Mouse (Mus musculus) embryonic facial prominence, embryonic 15.5 days (tissue): ENCODE data around the gene Arfrp1. TPM values are rescaled to one million over a fixed set of nuclear protein-coding genes. Genes with fewer than 3 reads are reported as not detected.

Experiments used
- ATAC-seq: fragments of 200-750 bp; cut with Nextera tagmentation; 2 replicates; pipeline ENCODE4 v1.8.0; 2017; ENCODE audit warnings: low read depth, moderate TSS enrichment; ENCODE audit not compliant: insufficient number of reproducible peaks, low FRiP score, low TSS enrichment
- H3K27ac ChIP-seq: fragments of 300-500 bp; sonication (generic); replicated peaks from 2 replicates; pipeline ENCODE4 v1.5.1; 2015; ENCODE audit warnings: mild to moderate bottlenecking, inconsistent platforms
- H3K27me3 ChIP-seq: fragments of 300-500 bp; sonication (generic); 2 replicates; pipeline ENCODE4 v1.6.1; 2015; ENCODE audit warnings: inconsistent platforms
- H3K36me3 ChIP-seq: fragments of 300-500 bp; sonication (generic); 2 replicates; pipeline ENCODE4 v1.6.1; 2015; ENCODE audit warnings: mild to moderate bottlenecking, inconsistent platforms
- H3K4me1 ChIP-seq: fragments of 300-500 bp; sonication (generic); 2 replicates; pipeline ENCODE4 v1.6.1; 2015; ENCODE audit warnings: inconsistent platforms
- H3K4me2 ChIP-seq: fragments of 300-500 bp; sonication (generic); replicated peaks from 2 replicates; pipeline ENCODE4 v1.6.1; 2015; ENCODE audit warnings: mild to moderate bottlenecking, inconsistent platforms
- H3K4me3 ChIP-seq: fragments of 300-500 bp; sonication (generic); replicated peaks from 2 replicates; pipeline ENCODE4 v1.5.1; 2015; ENCODE audit warnings: mild to moderate bottlenecking, inconsistent platforms
- H3K9ac ChIP-seq: fragments of 300-500 bp; sonication (generic); 2 replicates; pipeline ENCODE4 v1.6.1; 2015; ENCODE audit warnings: inconsistent platforms
- H3K9me3 ChIP-seq: fragments of 300-500 bp; sonication (generic); replicated peaks from 2 replicates; pipeline ENCODE4 v1.6.1; 2016; ENCODE audit warnings: inconsistent platforms
- WGBS: fragments of 180-500 bp; shearing (Covaris S2); methylation state at CpG from one replicate; pipeline ENCODE4 v1.1.7; 2015; 5-methylcytosine and 5-hydroxymethylcytosine counted together
- polyA plus RNA-seq: library from polyadenylated mRNA; unstranded; fragments of >200 nt; fragmentation: Nextera tagmentation; extraction: Ambion mirVana; gene quantifications from 2 replicates; pipeline ENCODE4 v1.2.1, GENCODE M21; 2015

The Arfrp1 gene
- polyA plus RNA-seq, 1 experiment from 2014 or later = 65.3 TPM

GRCm38 (mm10) chr2:181375787-181376186, 10.6 kb upstream of the Arfrp1 start:
- ATAC-seq = no peak
- 92% methylated on average over 2 of the region's 2 CpGs for WGBS

GRCm38 (mm10) chr2:181370001-181370400, 4.8 kb upstream of the Arfrp1 start:
- Histone ChIP-seq H3K4me2 (no peak overlapping the region), H3K9ac (no peak overlapping the region), H3K27me3 (no peaks in the 10 kb centered on the region), H3K9me3 (no peaks in the 10 kb centered on the region), H3K27ac (no peak overlapping the region), H3K4me3 (no peak overlapping the region), H3K4me1 (peaks cover 22% of the 10 kb centered on the region), H3K36me3 (peaks cover 22% of the 10 kb centered on the region)
- no peak for ATAC-seq
- 96% methylated on average over 5 of the region's 5 CpGs for WGBS

More at GRCm38 (mm10) chr2:181375787-181376186, 10.6 kb upstream of the Arfrp1 start:
- Histone ChIP-seq H3K9ac (no peak overlapping the region), H3K36me3 (peaks cover 32% of the 10 kb centered on the region), H3K4me1 (no peaks in the 10 kb centered on the region), H3K9me3 (no peaks in the 10 kb centered on the region), H3K27me3 (no peaks in the 10 kb centered on the region), H3K27ac (no peak overlapping the region), H3K4me3 (no peak overlapping the region), H3K4me2 (no peak overlapping the region)

GRCm38 (mm10) chr2:181365655-181366075, 461 bp upstream of the Arfrp1 start:
- 0% methylated on average over 20 of the region's 20 CpGs for WGBS
- Histone ChIP-seq H3K36me3 (peaks cover 35% of the 10 kb centered on the region), H3K27me3 (no peaks in the 10 kb centered on the region), H3K9me3 (no peaks in the 10 kb centered on the region), H3K4me2 (peak overlapping the region; percentile 84), H3K27ac (peak overlapping the region; percentile 93), H3K4me3 (peak overlapping the region; percentile 90), H3K4me1 (peaks cover 33% of the 10 kb centered on the region), H3K9ac (peak overlapping the region; percentile 91)
- peak; percentile 65 for ATAC-seq

- Histone ChIP-seq H3K27me3 (no peaks in the 10 kb centered on the region), H3K4me3 (peak overlapping the region; percentile 90), H3K9me3 (no peaks in the 10 kb centered on the region), H3K9ac (peak overlapping the region; percentile 91), H3K4me2 (peak overlapping the region; percentile 84), H3K36me3 (peaks cover 36% of the 10 kb centered on the region), H3K27ac (peak overlapping the region; percentile 93; the same call in 1 of the 2 replicates), H3K4me1 (peaks cover 33% of the 10 kb centered on the region)
- no peak for ATAC-seq
- 8% methylated on average over 14 of the region's 14 CpGs for WGBS
Observed at GRCm38 (mm10) chr2:181364487-181364859, 731 bp downstream of the Arfrp1 start.

GRCm38 (mm10) chr2:181363946-181364345, 1.3 kb downstream of the Arfrp1 start:
- Histone ChIP-seq H3K27ac (no peak overlapping the region), H3K4me1 (peaks cover 33% of the 10 kb centered on the region), H3K36me3 (peaks cover 38% of the 10 kb centered on the region), H3K4me2 (peak overlapping the region; percentile 84), H3K9ac (peak overlapping the region; percentile 91), H3K9me3 (no peaks in the 10 kb centered on the region), H3K27me3 (no peaks in the 10 kb centered on the region), H3K4me3 (peak overlapping the region; percentile 90)
- WGBS = 73% methylated on average over 3 of the region's 3 CpGs
- no peak for ATAC-seq

- Histone ChIP-seq H3K27ac (no peak overlapping the region), H3K27me3 (no peaks in the 10 kb centered on the region), H3K36me3 (peaks cover 94% of the 10 kb centered on the region), H3K9ac (no peak overlapping the region), H3K4me3 (no peak overlapping the region), H3K4me2 (no peak overlapping the region), H3K9me3 (no peaks in the 10 kb centered on the region), H3K4me1 (no peaks in the 10 kb centered on the region)
- 75% methylated on average over 3 of the region's 3 CpGs for WGBS
- ATAC-seq = no peak
Observed at GRCm38 (mm10) chr2:181356780-181357179, 8.4 kb downstream of the Arfrp1 start.

- Histone ChIP-seq H3K4me2 (no peak overlapping the region), H3K36me3 (peaks cover 68% of the 10 kb centered on the region)
Observed at GRCm38 (mm10) chr2:181342766-181343165, 22.4 kb downstream of the Arfrp1 start.

GRCm38 (mm10) chr2:181340426-181340825, 24.8 kb downstream of the Arfrp1 start:
- H3K27me3 ChIP-seq = no peaks in the 10 kb centered on the region

More at GRCm38 (mm10) chr2:181342766-181343165, 22.4 kb downstream of the Arfrp1 start:
- no peak overlapping the region for H3K9ac ChIP-seq
- H3K4me3 ChIP-seq = no peak overlapping the region
- no peaks in the 10 kb centered on the region for H3K9me3 ChIP-seq
- H3K4me1 ChIP-seq = no peaks in the 10 kb centered on the region
- H3K27ac ChIP-seq = no peak overlapping the region
- no peak for ATAC-seq
- 96% methylated on average over 6 of the region's 6 CpGs for WGBS
- H3K27me3 ChIP-seq = no peaks in the 10 kb centered on the region

GRCm38 (mm10) chr2:181334023-181334422, 31.2 kb downstream of the Arfrp1 start:
- H3K27me3 ChIP-seq = no peaks in the 10 kb centered on the region
- no peak overlapping the region for H3K4me3 ChIP-seq
- H3K36me3 ChIP-seq = peaks cover 67% of the 10 kb centered on the region
- H3K9me3 ChIP-seq = no peaks in the 10 kb centered on the region
- ATAC-seq = no peak; the same call in 1 of the 2 replicates
- H3K4me1 ChIP-seq = no peaks in the 10 kb centered on the region
- H3K27ac ChIP-seq = no peak overlapping the region
- no peak overlapping the region for H3K4me2 ChIP-seq
- 66% methylated on average over 3 of the region's 3 CpGs for WGBS
- no peak overlapping the region for H3K9ac ChIP-seq

More at GRCm38 (mm10) chr2:181340426-181340825, 24.8 kb downstream of the Arfrp1 start:
- ATAC-seq = no peak
- H3K4me2 ChIP-seq = no peak overlapping the region
- peaks cover 63% of the 10 kb centered on the region for H3K36me3 ChIP-seq
- no peak overlapping the region for H3K9ac ChIP-seq
- H3K4me3 ChIP-seq = no peak overlapping the region
- H3K27ac ChIP-seq = no peak overlapping the region
- no peaks in the 10 kb centered on the region for H3K9me3 ChIP-seq
- no peaks in the 10 kb centered on the region for H3K4me1 ChIP-seq
- 80% methylated on average over 4 of the region's 4 CpGs for WGBS

- no peak overlapping the region for H3K4me2 ChIP-seq
- H3K4me1 ChIP-seq = no peaks in the 10 kb centered on the region
- no peak overlapping the region for H3K9ac ChIP-seq
- peaks cover 69% of the 10 kb centered on the region for H3K36me3 ChIP-seq
- H3K9me3 ChIP-seq = no peaks in the 10 kb centered on the region
- no peaks in the 10 kb centered on the region for H3K27me3 ChIP-seq
- no peak overlapping the region for H3K27ac ChIP-seq
- no peak for ATAC-seq
- no peak overlapping the region for H3K4me3 ChIP-seq
Observed at GRCm38 (mm10) chr2:181332542-181332941, 32.7 kb downstream of the Arfrp1 start.

GRCm38 (mm10) chr2:181326098-181326497, 39.1 kb downstream of the Arfrp1 start:
- Histone ChIP-seq H3K27ac (no peak overlapping the region), H3K27me3 (no peaks in the 10 kb centered on the region), H3K4me2 (no peak overlapping the region), H3K9me3 (no peaks in the 10 kb centered on the region), H3K4me3 (no peak overlapping the region), H3K9ac (no peak overlapping the region), H3K36me3 (peaks cover 84% of the 10 kb centered on the region), H3K4me1 (no peaks in the 10 kb centered on the region)
- 92% methylated on average over 2 of the region's 2 CpGs for WGBS
- no peak for ATAC-seq

GRCm38 (mm10) chr2:181322136-181322535, 43.1 kb downstream of the Arfrp1 start:
- H3K36me3 ChIP-seq = peaks cover 49% of the 10 kb centered on the region
- H3K4me2 ChIP-seq = no peak overlapping the region
- no peaks in the 10 kb centered on the region for H3K27me3 ChIP-seq
- H3K9ac ChIP-seq = no peak overlapping the region
- peaks cover 11% of the 10 kb centered on the region for H3K4me1 ChIP-seq
- ATAC-seq = no peak
- no peak overlapping the region for H3K4me3 ChIP-seq
- 71% methylated on average over 5 of the region's 5 CpGs for WGBS
- no peak overlapping the region for H3K27ac ChIP-seq
- H3K9me3 ChIP-seq = no peaks in the 10 kb centered on the region
